Comparison of ENCODE assay signal across 13 mouse cellular contexts in genomic region chr6:52004995-52005394, GRCm38 (mm10). TPM values are rescaled to one million over a fixed set of nuclear protein-coding genes. Genes with fewer than 3 reads are reported as not detected.
DNase-seq lines count a peak whose midpoint lies in the region; ATAC-seq and TF ChIP-seq lines count a peak whose summit lies in the region.
"Had no signal": no experiment of that assay in that cellular context is flagged by ENCODE, and none has a peak within 500 bp of the region (broad histone marks: within the 10 kb centered on the region; RNA-seq: fewer than 3 reads in every experiment).

No protein-coding gene starts in this region.

- no peak for TF ChIP-seq CTCF in heart, postnatal 0 days (IDR thresholded peaks at IDR 0.05; ENCODE audit: low read depth)
- no peak for TF ChIP-seq CTCF in lung, embryonic 14.5 days (IDR thresholded peaks at IDR 0.05; ENCODE audit: low read depth)

- H3K36me3 ChIP-seq in heart, postnatal 0 days (replicated peaks; ENCODE audit: control insufficient read depth, insufficient read depth, low read length) = no peaks in the 10 kb centered on the region
- H3K36me3 ChIP-seq in lung, embryonic 14.5 days (ENCODE audit: insufficient read depth) = no peaks in the 10 kb centered on the region
- no peaks in the 10 kb centered on the region for H3K36me3 ChIP-seq in neural tube, embryonic 14.5 days (ENCODE audit: control insufficient read depth, insufficient read depth, low read length)

- no peak for DNase-seq in heart, postnatal 0 days (ENCODE audit: low spot score)
- no peak for DNase-seq in heart, postnatal 4 days
- DNase-seq in lung, embryonic 14.5 days = peak; percentile 55
- DNase-seq in lung, postnatal 36 days = no peak
- DNase-seq in embryo, embryonic 11 days = peak; percentile 50
- DNase-seq in layer of hippocampus, adult 18-20 months (ENCODE audit: low spot score in 2 of 2) = no peak
- no peak for DNase-seq in cerebellum, postnatal 10 days
- DNase-seq: adrenal gland, adult 8-10 months; cerebellum, adult 11 months; gastrocnemius, postnatal 14 days; thymus, postnatal 25 days had no signal

- H3K4me2 ChIP-seq in heart, postnatal 0 days (ENCODE audit: low read depth, low read length) = peak overlapping the region; percentile 24; the same call in 1 of the 2 replicates
- peak overlapping the region; percentile 73 for H3K4me2 ChIP-seq in lung, embryonic 14.5 days
- H3K4me2 ChIP-seq in neural tube, embryonic 14.5 days (ENCODE audit: low read depth, low read length) = peak overlapping the region; percentile 26; the same call in 1 of the 2 replicates
- H3K4me2 ChIP-seq: forebrain, embryonic 13.5 days had no signal

- no peak overlapping the region for H3K4me3 ChIP-seq in heart, postnatal 0 days (ENCODE audit: low read depth, low read length)
- H3K4me3 ChIP-seq in lung, embryonic 14.5 days (ENCODE audit: low read depth, low read length) = peak overlapping the region; percentile 19; the same call in 1 of the 2 replicates
- H3K4me3 ChIP-seq in neural tube, embryonic 14.5 days (ENCODE audit: low read depth, low read length) = no peak overlapping the region
- H3K4me3 ChIP-seq: forebrain, embryonic 13.5 days had no signal

- no peaks in the 10 kb centered on the region for H3K9me3 ChIP-seq in heart, postnatal 0 days (replicated peaks; ENCODE audit: control insufficient read depth, low read length)
- no peaks in the 10 kb centered on the region for H3K9me3 ChIP-seq in lung, embryonic 14.5 days (ENCODE audit: low read depth, low read length)
- no peaks in the 10 kb centered on the region for H3K9me3 ChIP-seq in neural tube, embryonic 14.5 days (ENCODE audit: control insufficient read depth, low read length)
- H3K9me3 ChIP-seq: forebrain, embryonic 13.5 days had no signal

- peaks cover 74% of the 10 kb centered on the region for H3K27me3 ChIP-seq in heart, postnatal 0 days (ENCODE audit: control insufficient read depth, insufficient read depth, low read length)
- peaks cover 26% of the 10 kb centered on the region; the same call in 1 of the 2 replicates for H3K27me3 ChIP-seq in lung, embryonic 14.5 days (ENCODE audit: insufficient read depth, low read length)
- no peaks in the 10 kb centered on the region for H3K27me3 ChIP-seq in neural tube, embryonic 14.5 days (ENCODE audit: control insufficient read depth, insufficient read depth, low read length)

- no peak overlapping the region for H3K9ac ChIP-seq in heart, postnatal 0 days (replicated peaks; ENCODE audit: low read depth, low read length)
- peak overlapping the region; percentile 65 for H3K9ac ChIP-seq in lung, embryonic 14.5 days
- 0 out of 2 replicates have a peak overlapping the region, but pooled peaks have one; percentile 28 for H3K9ac ChIP-seq in neural tube, embryonic 14.5 days (replicated peaks; ENCODE audit: low read depth, low read length)
- H3K9ac ChIP-seq: forebrain, embryonic 13.5 days had no signal

- WGBS in heart, postnatal 0 days = 26% methylated on average over 3 of the region's 3 CpGs
- 24% methylated on average over 3 of the region's 3 CpGs for WGBS in lung, embryonic 14.5 days
- WGBS in neural tube, embryonic 14.5 days = 16% methylated on average over 3 of the region's 3 CpGs

- no peak for ATAC-seq in heart, postnatal 0 days (ENCODE audit: insufficient read depth, low read depth)
- no peak for ATAC-seq in lung, embryonic 14.5 days (ENCODE audit: insufficient read depth)
- no peak for ATAC-seq in neural tube, embryonic 14.5 days (ENCODE audit: low read depth)
- ATAC-seq: forebrain, embryonic 13.5 days had no signal

- H3K4me1 ChIP-seq in heart, postnatal 0 days (ENCODE audit: control insufficient read depth, insufficient read depth) = no peaks in the 10 kb centered on the region; the same call in 1 of the 2 replicates
- H3K4me1 ChIP-seq in lung, embryonic 14.5 days (ENCODE audit: insufficient read depth) = peaks cover 4% of the 10 kb centered on the region; the same call in 1 of the 2 replicates
- peaks cover 29% of the 10 kb centered on the region for H3K4me1 ChIP-seq in neural tube, embryonic 14.5 days (ENCODE audit: control insufficient read depth, insufficient read depth, low read length)
- H3K4me1 ChIP-seq: forebrain, embryonic 13.5 days had no signal

- TF ChIP-seq EP300 in heart, postnatal 0 days (IDR thresholded peaks at IDR 0.05; ENCODE audit: low read depth) = no peak

- H3K27ac ChIP-seq in heart, postnatal 0 days (ENCODE audit: low read depth) = no peak overlapping the region
- H3K27ac ChIP-seq in lung, embryonic 14.5 days (ENCODE audit: low read depth) = peak overlapping the region; percentile 4; the same call in 1 of the 2 replicates
- H3K27ac ChIP-seq in neural tube, embryonic 14.5 days (ENCODE audit: low read depth, low read length) = peak overlapping the region; percentile 4; the same call in 1 of the 2 replicates
- H3K27ac ChIP-seq: forebrain, embryonic 13.5 days had no signal

RNA-seq across cellular contexts. Expression of gene Skap2, which starts 7.4 kb away (rescaled TPM):
- 2.7 and 13.9 TPM in 2 replicates for total RNA-seq in heart, postnatal 0 days (2014; rRNA removed; ENCODE audit: low replicate concordance)
- 9.2 and 10.7 TPM in 2 replicates for polyA plus RNA-seq in heart, postnatal 0 days (2015; fragmentation: Nextera tagmentation; extraction: Ambion mirVana)
- 10 to 100 TPM in 1 of 2 experiments, 1 to 10 TPM in 1; 9.5 to 11.8 TPM for total RNA-seq in heart, postnatal 4 days (2021)
- 61.2 and 67.4 TPM in 2 replicates for polyA plus RNA-seq in lung, embryonic 14.5 days (2014; fragmentation: Nextera tagmentation; extraction: Ambion mirVana)
- polyA plus RNA-seq in neural tube, embryonic 14.5 days (2014; fragmentation: Nextera tagmentation; extraction: Ambion mirVana) = 26.1 and 31.5 TPM in 2 replicates
- total RNA-seq in layer of hippocampus, adult 18-20 months (2021) = 10 to 100 TPM; 20.8 to 21.4 TPM

Comparison
In these comparisons a context has a peak if more than half of its experiments do, and no peak if none do; other contexts are left out.
1. DNase-seq: peak in lung, embryonic 14.5 days (single experiment) and embryo, embryonic 11 days (single experiment); none in heart, postnatal 0 days (single experiment), heart, postnatal 4 days (single experiment), lung, postnatal 36 days (single experiment), layer of hippocampus, adult 18-20 months (0 of 2) and cerebellum, postnatal 10 days (0 of 2).
2. Peak in every context shown above with its lines, with median percentiles within 50 percentile points of each other: H3K4me2 ChIP-seq.